Mouse (Mus musculus): ENCODE measurements around the gene Gm14085.
"Not testable (repeated sequence)": the region's sequence is repeated elsewhere in the genome, so short reads cannot be mapped to it uniquely, and the experiment has no call there.

DNA sequence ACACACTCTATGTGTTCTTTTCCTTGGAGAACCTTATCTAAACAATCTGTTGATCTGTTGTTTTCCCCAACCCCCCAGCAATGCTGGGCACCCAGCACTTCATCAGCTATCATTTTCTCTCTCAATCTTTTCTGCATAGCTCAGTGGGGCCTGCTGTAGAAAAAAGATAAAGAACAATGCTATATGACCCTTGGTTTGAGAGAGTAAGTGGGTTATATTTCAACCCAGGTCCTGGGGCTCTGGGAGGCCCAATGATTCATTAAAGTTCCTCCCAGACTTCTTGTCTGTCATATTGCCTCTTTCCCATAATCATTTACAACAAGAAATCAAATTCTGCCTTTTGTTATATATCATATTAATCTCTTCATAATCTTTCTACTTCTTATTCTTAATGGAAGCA, 1.4 kb downstream of the Gm14085 start:
- not testable (repeated sequence) for TF ChIP-seq CTCF (IDR thresholded peaks at IDR 0.05; ENCODE audit: extremely low read depth, insufficient read length, insufficient replicate concordance, low read depth, low read length); POLR2A (IDR thresholded peaks at IDR 0.05; ENCODE audit: low read depth, low read length)

Data from small intestine, adult 2 months (tissue).